Mouse (Mus musculus) MEL (cell line): ENCODE data around the gene Psen2. TPM values are rescaled to one million over a fixed set of nuclear protein-coding genes. Genes with fewer than 3 reads are reported as not detected.
A peak's percentile ranks its signal among the peaks of the same experiment; 100 is the strongest.

ENCODE experiments used
- DNase-seq: peaks from one replicate; pipeline ENCODE4 v3.0.0; 2011; ENCODE audit warnings: low read depth, low spot score
- H3K27ac ChIP-seq: 2 replicates; pipeline ENCODE4 v1.5.1; 2012; ENCODE audit warnings: low read depth, mild to moderate bottlenecking, control low read depth, low read length, moderate library complexity; ENCODE audit not compliant: control insufficient read depth
- H3K27me3 ChIP-seq, 2 experiments: fragments of 150-350 bp in 1 of 2; sonication (generic) in 1 of 2; 2 replicates each; pipeline ENCODE4 v1.6.1; 2012; ENCODE audit warnings: low read length in 2 of 2, mild to moderate bottlenecking in 2 of 2, improper control_type of control experiment in 1 of 2, moderate library complexity in 1 of 2; ENCODE audit not compliant: insufficient read depth in 2 of 2, control insufficient read depth in 1 of 2
- H3K36me3 ChIP-seq, 2 experiments: 2 replicates each; pipeline ENCODE4 v1.6.1; 2012 to 2014; ENCODE audit warnings: low read length in 2 of 2, improper control_type of control experiment in 1 of 2, inconsistent platforms in 1 of 2, mild to moderate bottlenecking in 1 of 2; ENCODE audit not compliant: insufficient read depth in 2 of 2, control insufficient read depth in 1 of 2
- H3K4me1 ChIP-seq, 2 experiments: fragments of 150-350 bp in 1 of 2; sonication (generic) in 1 of 2; 2 replicates each; pipeline ENCODE4 v1.6.1; 2012; ENCODE audit warnings: low read length in 2 of 2, improper control_type of control experiment in 1 of 2, mild to moderate bottlenecking in 1 of 2; ENCODE audit not compliant: insufficient read depth in 2 of 2, control insufficient read depth in 1 of 2
- H3K4me3 ChIP-seq, 2 experiments: fragments of 150-350 bp in 1 of 2; sonication (generic) in 1 of 2; 2 replicates each; pipeline ENCODE4 v1.5.1; 2012; ENCODE audit warnings: low read depth in 2 of 2, low read length in 2 of 2, mild to moderate bottlenecking in 2 of 2, moderate library complexity in 2 of 2, control low read depth in 1 of 2, improper control_type of control experiment in 1 of 2; ENCODE audit not compliant: control insufficient read depth in 1 of 2, insufficient read depth in 1 of 2
- H3K79me2 ChIP-seq: 2 replicates; pipeline ENCODE4 v1.6.1; 2012; ENCODE audit warnings: mild to moderate bottlenecking, low read length, moderate library complexity; ENCODE audit not compliant: control insufficient read depth, poor library complexity, insufficient read depth
- H3K9ac ChIP-seq: 2 replicates; pipeline ENCODE4 v1.6.1; 2012; ENCODE audit warnings: low read depth, mild to moderate bottlenecking, control low read depth, low read length, moderate library complexity; ENCODE audit not compliant: control insufficient read depth, poor library complexity, severe bottlenecking
- H3K9me3 ChIP-seq: fragments of 150-350 bp; sonication (generic); replicated peaks from 2 replicates; pipeline ENCODE4 v1.6.1; 2012; ENCODE audit warnings: mild to moderate bottlenecking, low read length, improper control_type of control experiment, moderate library complexity; ENCODE audit not compliant: insufficient read depth
- CHD1 ChIP-seq: IDR thresholded peaks from 2 replicates; pipeline ENCODE4 v1.6.1; 2012; ENCODE audit warnings: low read depth, mild to moderate bottlenecking, inconsistent platforms, low read length, improper control_type of control experiment
- CHD2 ChIP-seq: IDR thresholded peaks from 2 replicates; pipeline ENCODE4 v1.6.1; 2011; ENCODE audit warnings: low read length, improper control_type of control experiment
- E2F4 ChIP-seq: IDR thresholded peaks from 2 replicates; pipeline ENCODE4 v1.6.1; 2011; ENCODE audit warnings: low read depth, low read length, improper control_type of control experiment, borderline replicate concordance
- ELF1 ChIP-seq: IDR thresholded peaks from 2 replicates; pipeline ENCODE4 v1.6.1; 2014; ENCODE audit warnings: low read depth, mild to moderate bottlenecking, inconsistent platforms, low read length, improper control_type of control experiment, moderate library complexity
- EP300 ChIP-seq, 2 experiments: IDR thresholded peaks; 2 replicates each; pipeline ENCODE4 v1.6.1; 2011; ENCODE audit warnings: improper control_type of control experiment in 2 of 2, low read length in 2 of 2, low read depth in 1 of 2, mild to moderate bottlenecking in 1 of 2
- ETS1 ChIP-seq: IDR thresholded peaks from 2 replicates; pipeline ENCODE4 v1.6.1; 2012; ENCODE audit warnings: low read depth, mild to moderate bottlenecking, inconsistent platforms, low read length, improper control_type of control experiment, moderate library complexity
- GABPA ChIP-seq: IDR thresholded peaks from 2 replicates; pipeline ENCODE4 v1.6.1; 2012; ENCODE audit warnings: low read depth, mild to moderate bottlenecking, inconsistent platforms, low read length, improper control_type of control experiment, moderate library complexity
- GATA1 ChIP-seq: IDR thresholded peaks from 2 replicates; pipeline ENCODE4 v1.6.1; 2011; ENCODE audit warnings: low read depth, low read length, improper control_type of control experiment
- HCFC1 ChIP-seq: IDR thresholded peaks from 2 replicates; pipeline ENCODE4 v1.6.1; 2012; ENCODE audit warnings: low read depth, mild to moderate bottlenecking, inconsistent platforms, low read length, improper control_type of control experiment, moderate library complexity
- JUND ChIP-seq: IDR thresholded peaks from 2 replicates; pipeline ENCODE4 v1.6.1; 2011; ENCODE audit warnings: low read depth, mild to moderate bottlenecking, improper control_type of control experiment, low read length
- KAT2A ChIP-seq: conservative IDR thresholded peaks from 2 replicates; pipeline ENCODE4 v1.6.1; 2012; ENCODE audit warnings: low read depth, low read length, improper control_type of control experiment, inconsistent platforms
- MAFK ChIP-seq: IDR thresholded peaks from 2 replicates; pipeline ENCODE4 v1.6.1; 2011; ENCODE audit warnings: low read depth, mild to moderate bottlenecking, low read length, improper control_type of control experiment, borderline replicate concordance
- MAX ChIP-seq: IDR thresholded peaks from 2 replicates; pipeline ENCODE4 v1.6.1; 2011; ENCODE audit warnings: low read length, improper control_type of control experiment
- MAZ ChIP-seq: IDR thresholded peaks from 2 replicates; pipeline ENCODE4 v1.6.1; 2012; ENCODE audit warnings: low read depth, mild to moderate bottlenecking, inconsistent platforms, low read length, improper control_type of control experiment
- MEF2A ChIP-seq: IDR thresholded peaks from 2 replicates; pipeline ENCODE4 v1.6.1; 2014; ENCODE audit warnings: low read depth, mild to moderate bottlenecking, inconsistent platforms, low read length, improper control_type of control experiment; ENCODE audit not compliant: poor library complexity, insufficient replicate concordance, severe bottlenecking; ENCODE audit errors: extremely low read depth
- MYB ChIP-seq: IDR thresholded peaks from 2 replicates; pipeline ENCODE4 v1.6.1; 2011; ENCODE audit warnings: mild to moderate bottlenecking, low read depth, low read length, improper control_type of control experiment
- MYC ChIP-seq: IDR thresholded peaks from 2 replicates; pipeline ENCODE4 v1.6.1; 2011; ENCODE audit warnings: low read depth, mild to moderate bottlenecking, low read length, improper control_type of control experiment, moderate library complexity
- NRF1 ChIP-seq: IDR thresholded peaks from 2 replicates; pipeline ENCODE4 v1.6.1; 2014; ENCODE audit warnings: low read depth, mild to moderate bottlenecking, inconsistent platforms, low read length, improper control_type of control experiment, moderate library complexity; ENCODE audit not compliant: poor library complexity, insufficient read depth, severe bottlenecking
- POLR2A ChIP-seq, 2 experiments: IDR thresholded peaks; 2 replicates each; pipeline ENCODE4 v1.6.1; 2011 to 2012; ENCODE audit warnings: low read length in 2 of 2, mild to moderate bottlenecking in 2 of 2, control low read depth in 1 of 2, improper control_type of control experiment in 1 of 2, low read depth in 1 of 2, moderate library complexity in 1 of 2; ENCODE audit not compliant: control insufficient read depth in 1 of 2, insufficient read depth in 1 of 2, poor library complexity in 1 of 2
- POLR2AphosphoS2 ChIP-seq: IDR thresholded peaks from 2 replicates; pipeline ENCODE4 v1.6.1; 2011; ENCODE audit warnings: low read length, improper control_type of control experiment
- POLR2AphosphoS5 ChIP-seq: IDR thresholded peaks from 2 replicates; pipeline ENCODE4 v1.6.1; 2012; ENCODE audit warnings: low read depth, borderline replicate concordance, mild to moderate bottlenecking, inconsistent platforms, low read length, moderate library complexity, mixed read lengths
- RAD21 ChIP-seq: IDR thresholded peaks from 2 replicates; pipeline ENCODE4 v1.6.1; 2011; ENCODE audit warnings: mild to moderate bottlenecking, low read depth, low read length, improper control_type of control experiment
- RCOR1 ChIP-seq: IDR thresholded peaks from 2 replicates; pipeline ENCODE4 v1.6.1; 2012; ENCODE audit warnings: low read depth, mild to moderate bottlenecking, inconsistent platforms, low read length, improper control_type of control experiment
- SIN3A ChIP-seq: IDR thresholded peaks from 2 replicates; pipeline ENCODE4 v1.6.1; 2012; ENCODE audit warnings: low read length, improper control_type of control experiment, inconsistent platforms
- SMC3 ChIP-seq: IDR thresholded peaks from 2 replicates; pipeline ENCODE4 v1.6.1; 2011; ENCODE audit warnings: low read depth, low read length, improper control_type of control experiment
- TAL1 ChIP-seq: IDR thresholded peaks from 2 replicates; pipeline ENCODE4 v1.6.1; 2012; ENCODE audit warnings: mild to moderate bottlenecking, inconsistent platforms, low read length, moderate library complexity, mixed read lengths
- TCF12 ChIP-seq: IDR thresholded peaks from 2 replicates; pipeline ENCODE4 v1.6.1; 2014; ENCODE audit warnings: low read depth, mild to moderate bottlenecking, inconsistent platforms, low read length, improper control_type of control experiment, moderate library complexity
- USF1 ChIP-seq: IDR thresholded peaks from 2 replicates; pipeline ENCODE4 v1.6.1; 2014; ENCODE audit warnings: low read depth, mild to moderate bottlenecking, inconsistent platforms, low read length, improper control_type of control experiment, moderate library complexity
- USF2 ChIP-seq, 2 experiments: IDR thresholded peaks; 2 replicates each; pipeline ENCODE4 v1.6.1; 2011 to 2012; ENCODE audit warnings: improper control_type of control experiment in 2 of 2, low read length in 2 of 2, borderline replicate concordance in 1 of 2, inconsistent platforms in 1 of 2, low read depth in 1 of 2, mild to moderate bottlenecking in 1 of 2; ENCODE audit not compliant: insufficient read depth in 1 of 2
- ZKSCAN1 ChIP-seq: IDR thresholded peaks from 2 replicates; pipeline ENCODE4 v1.6.1; 2012; ENCODE audit warnings: low read depth, mild to moderate bottlenecking, inconsistent platforms, low read length, improper control_type of control experiment, moderate library complexity
- ZNF384 ChIP-seq: IDR thresholded peaks from 2 replicates; pipeline ENCODE4 v1.6.1; 2012; ENCODE audit warnings: low read depth, mild to moderate bottlenecking, inconsistent platforms, low read length, improper control_type of control experiment
- polyA plus RNA-seq, 2 experiments: library from polyadenylated mRNA; stranded (reverse) in 1 of 2; unstranded in 1 of 2; fragments of >175 nt in 1 of 2; fragments of >200 nt in 1 of 2; gene quantifications; 2 replicates each; pipeline versions ENCODE4 v1.2.1 to v1.2.4; 2012; ENCODE audit warnings: low replicate concordance in 2 of 2, low read depth in 1 of 2; ENCODE audit not compliant: insufficient read length in 2 of 2, insufficient read depth in 1 of 2, missing spikeins in 1 of 2
- total RNA-seq: library from RNA; depleted of rRNA; stranded (reverse); fragments of 300-350 nt; gene quantifications from 2 replicates; pipeline ENCODE4 v1.2.3, GENCODE M21; 2012

The Psen2 gene
- total and polyA plus RNA-seq, 3 experiments: 35.0 to 39.2 TPM; not detected in 1

- no peaks in the 10 kb centered on the region for H3K9me3 ChIP-seq
- H3K27me3 ChIP-seq: no peaks in the 10 kb centered on the region; a peak in 1 of 4 replicates
- H3K36me3 ChIP-seq: peaks cover 0 to 5% of the 10 kb centered on the region in 2 experiments; a peak in 1 of 4 replicates
- TF ChIP-seq GABPA (no peak), USF1 (no peak), MYB (no peak), HCFC1 (no peak), GATA1 (no peak), POLR2AphosphoS2 (no peak)
- DNase-seq: no peak
- no peak overlapping the region for H3K4me3 ChIP-seq
- no peak overlapping the region for H3K27ac ChIP-seq
- H3K4me1 ChIP-seq: peaks cover 12% of the 10 kb centered on the region in 2 experiments
- no peak overlapping the region for H3K9ac ChIP-seq
- no peaks in the 10 kb centered on the region for H3K79me2 ChIP-seq
These were observed 19.3 kb upstream of the Psen2 start for GRCm38 (mm10) chr1:180282581-180282980.

DNA sequence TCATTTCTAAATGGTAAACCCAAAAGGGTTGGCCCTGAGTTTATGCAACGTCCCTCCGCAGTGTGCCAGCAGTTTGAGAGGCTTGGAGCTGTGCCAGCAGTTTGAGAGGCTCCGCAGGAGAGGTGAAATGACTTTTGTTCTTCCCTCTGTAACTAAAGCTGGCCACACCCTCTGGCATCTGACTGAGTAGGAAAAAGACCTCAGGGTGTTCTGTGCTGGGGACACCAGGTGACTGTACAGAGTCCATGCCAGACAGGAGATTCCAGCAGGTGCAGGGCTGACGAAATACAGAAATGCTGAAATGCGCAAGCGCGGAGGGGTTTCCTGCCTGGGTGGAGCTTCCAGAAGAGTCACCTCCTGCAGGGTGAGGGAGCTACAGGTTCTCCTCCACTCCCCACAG lies 16.4 kb upstream of the Psen2 start:
- no peaks in the 10 kb centered on the region; a peak in 1 of 4 replicates for H3K27me3 ChIP-seq
- DNase-seq: peak; percentile 88
- peak overlapping the region; percentile 54 for H3K27ac ChIP-seq
- no peaks in the 10 kb centered on the region for H3K79me2 ChIP-seq
- peak overlapping the region; percentile 68 to 87 for H3K4me3 ChIP-seq
- H3K9ac ChIP-seq: peak overlapping the region; percentile 68
- peaks cover 12% of the 10 kb centered on the region in 2 experiments for H3K4me1 ChIP-seq
- H3K36me3 ChIP-seq: peaks cover 0 to 5% of the 10 kb centered on the region in 2 experiments; a peak in 1 of 4 replicates
- no peaks in the 10 kb centered on the region for H3K9me3 ChIP-seq
- TF ChIP-seq MAZ (no peak), KAT2A (no peak), MAX (no peak), POLR2AphosphoS2 (peak; percentile 50; the same call in 1 of the 2 replicates), ETS1 (no peak), SMC3 (peak; percentile 9; the same call in 1 of the 2 replicates), NRF1 (peak; percentile 76), SIN3A (peak; percentile 35; the same call in 1 of the 2 replicates), POLR2AphosphoS5 (no peak), ZNF384 (no peak), TAL1 (no peak), CHD1 (no peak), RAD21 (no peak), USF2 (IDR thresholded peaks at IDR 0.05; ENCODE audit: borderline replicate concordance in 1 of 2, insufficient read depth in 1 of 2, low read depth in 1 of 2, low read length in 2 of 2) (no peak), JUND (no peak), RCOR1 (no peak), TCF12 (peak; percentile 29), MYC (peak; percentile 43; the same call in 1 of the 2 replicates), EP300 (IDR thresholded peaks at IDR 0.05; ENCODE audit: low read depth in 1 of 2, low read length in 2 of 2) (no peak), MYB (no peak), POLR2A (IDR thresholded peaks at IDR 0.05; ENCODE audit: control insufficient read depth in 1 of 2, insufficient read depth in 1 of 2, low read depth in 1 of 2, low read length in 2 of 2, poor library complexity in 1 of 2) (peak in 1 of 2 experiments; percentile 74; a peak in 2 of 4 replicates), E2F4 (no peak), MAFK (no peak), MEF2A (no peak), HCFC1 (no peak; the same call in 1 of the 2 replicates), CHD2 (no peak), ZKSCAN1 (no peak), ELF1 (0 out of 2 replicates have a peak, but pooled peaks have one; percentile 43)
